Mouse (Mus musculus) neural tube, embryonic 15.5 days (tissue): ENCODE measurements around the gene Elfn1. TPM values are rescaled to one million over a fixed set of nuclear protein-coding genes. Genes with fewer than 3 reads are reported as not detected.

ENCODE experiments used
- polyA plus RNA-seq: library from polyadenylated mRNA; unstranded; fragments of >200 nt; fragmentation: Nextera tagmentation; extraction: Ambion mirVana; gene quantifications from 2 replicates; pipeline ENCODE4 v1.2.1, GENCODE M21; 2015

The Elfn1 gene
- polyA plus RNA-seq, 1 experiment from 2014 or later = 5.7 TPM

Other genes with a start within 250 kb of the Elfn1 start
- gene Micall2, start 171.6 kb upstream of the Elfn1 start, polyA plus RNA-seq = 8.4 and 8.5 TPM in 2 replicates
- gene Ints1, start 132.3 kb upstream of the Elfn1 start, polyA plus RNA-seq = 25.6 and 29.0 TPM in 2 replicates
- 10.8 and 14.2 TPM in 2 replicates for gene Mafk, start 116.4 kb upstream of the Elfn1 start, polyA plus RNA-seq
- gene Tmem184a, start 88.0 kb upstream of the Elfn1 start, polyA plus RNA-seq = 0.20 and 1.7 TPM in 2 replicates
- gene Gm26938, start 81.5 kb upstream of the Elfn1 start, polyA plus RNA-seq = not detected in 2 replicates
- 72.1 and 76.3 TPM in 2 replicates for gene Psmg3, start 81.1 kb upstream of the Elfn1 start, polyA plus RNA-seq